Mouse (Mus musculus) heart, adult 9 months (tissue): ENCODE measurements at regions not wholly inside any gene's neighbourhood (a gene's known extent, or its start where the extent isn't known, plus 50 kb on each side); places are given as distances from the start of the nearest gene placed in this dataset.

Experiments
- DNase-seq, 2 experiments: peaks; one replicate each; pipeline ENCODE4 v3.0.0; 2022; ENCODE audit warnings: low spot score in 2 of 2

GRCm38 (mm10) chr13:85570886-85571527 is 282.1 kb upstream of the Rasa1 start:
- no peak for DNase-seq

- DNase-seq: no peak
These were observed 268.9 kb upstream of the Rasa1 start for GRCm38 (mm10) chr13:85557821-85558220.

GRCm38 (mm10) chr13:85556101-85556853 is 267.3 kb upstream of the Rasa1 start:
- peak in 1 of 2 experiments; percentile 17 for DNase-seq

- peak in 1 of 2 experiments; percentile 18 for DNase-seq
These were observed 264.1 kb upstream of the Rasa1 start for GRCm38 (mm10) chr13:85553072-85553471.

- DNase-seq: no peak
These were observed 220.7 kb upstream of the Rasa1 start for GRCm38 (mm10) chr13:85509671-85510070.

GRCm38 (mm10) chr13:85508552-85508951 is 219.6 kb upstream of the Rasa1 start:
- no peak for DNase-seq

GRCm38 (mm10) chr13:85507374-85508101 is 218.6 kb upstream of the Rasa1 start:
- DNase-seq: peak in 1 of 2 experiments; percentile 33

- DNase-seq: peak in 1 of 2 experiments; percentile 8
These were observed 217.9 kb upstream of the Rasa1 start for GRCm38 (mm10) chr13:85506875-85507274.

GRCm38 (mm10) chr13:85506030-85506429 is 217.1 kb upstream of the Rasa1 start:
- no peak for DNase-seq

GRCm38 (mm10) chr13:85505046-85505445 is 216.1 kb upstream of the Rasa1 start:
- no peak for DNase-seq

- no peak for DNase-seq
These were observed 215.1 kb upstream of the Rasa1 start for GRCm38 (mm10) chr13:85504001-85504400.

GRCm38 (mm10) chr13:85498696-85499095 is 209.8 kb upstream of the Rasa1 start:
- no peak for DNase-seq

- no peak for DNase-seq
These were observed 195.9 kb upstream of the Rasa1 start for GRCm38 (mm10) chr13:85484790-85485189.

- DNase-seq: no peak
These were observed 194.4 kb upstream of the Rasa1 start for GRCm38 (mm10) chr13:85483348-85483747.

GRCm38 (mm10) chr13:85479405-85479804 is 190.5 kb upstream of the Rasa1 start:
- no peak for DNase-seq

GRCm38 (mm10) chr13:85476274-85476846 is 187.4 kb upstream of the Rasa1 start:
- no peak for DNase-seq

GRCm38 (mm10) chr13:85471340-85471739 is 182.4 kb upstream of the Rasa1 start:
- DNase-seq: no peak

GRCm38 (mm10) chr13:85459387-85459786 is 170.5 kb upstream of the Rasa1 start:
- DNase-seq: no peak

GRCm38 (mm10) chr13:85458611-85459010 is 169.7 kb upstream of the Rasa1 start:
- no peak for DNase-seq

- DNase-seq: no peak
These were observed 150.7 kb upstream of the Rasa1 start for GRCm38 (mm10) chr13:85439581-85439980.

GRCm38 (mm10) chr13:85437875-85438274 is 148.9 kb upstream of the Rasa1 start:
- peak in 1 of 2 experiments; percentile 12 for DNase-seq

GRCm38 (mm10) chr13:85437009-85437408 is 148.1 kb upstream of the Rasa1 start:
- no peak for DNase-seq
